Mouse (Mus musculus) heart, postnatal 0 days (tissue): Measurements from ENCODE around the gene Rnf144b. TPM values are rescaled to one million over a fixed set of nuclear protein-coding genes. Genes with fewer than 3 reads are reported as not detected.

Experiments used
- ATAC-seq: fragments of 200-750 bp; cut with Nextera tagmentation; 2 replicates; pipeline ENCODE4 v1.8.0; 2017; ENCODE audit warnings: low read depth, moderate number of reproducible peaks, moderate library complexity; ENCODE audit not compliant: insufficient read depth
- DNase-seq: peaks from one replicate; pipeline ENCODE4 v3.0.0-alpha.2; 2016; ENCODE audit warnings: low spot score
- H3K27ac ChIP-seq: fragments of 300-500 bp; sonication (generic); 2 replicates; pipeline ENCODE4 v1.5.1; 2014; ENCODE audit warnings: low read depth, mild to moderate bottlenecking
- H3K27me3 ChIP-seq: fragments of 300-500 bp; sonication (generic); 2 replicates; pipeline ENCODE4 v1.6.1; 2014; ENCODE audit warnings: low read length, mixed read lengths; ENCODE audit not compliant: control insufficient read depth, insufficient read depth
- H3K36me3 ChIP-seq: fragments of 300-500 bp; sonication (generic); replicated peaks from 2 replicates; pipeline ENCODE4 v1.6.1; 2014; ENCODE audit warnings: low read length, mixed read lengths; ENCODE audit not compliant: control insufficient read depth, insufficient read depth
- H3K4me1 ChIP-seq: fragments of 300-500 bp; sonication (generic); 2 replicates; pipeline ENCODE4 v1.6.1; 2014; ENCODE audit warnings: antibody characterized with exemption; ENCODE audit not compliant: control insufficient read depth, insufficient read depth
- H3K4me2 ChIP-seq: fragments of 300-500 bp; sonication (generic); 2 replicates; pipeline ENCODE4 v1.6.1; 2014; ENCODE audit warnings: low read depth, mild to moderate bottlenecking, low read length, moderate library complexity
- H3K4me3 ChIP-seq: fragments of 300-500 bp; sonication (generic); 2 replicates; pipeline ENCODE4 v1.5.1; 2014; ENCODE audit warnings: low read depth, low read length
- H3K9ac ChIP-seq: fragments of 300-500 bp; sonication (generic); replicated peaks from 2 replicates; pipeline ENCODE4 v1.6.1; 2014; ENCODE audit warnings: low read depth, low read length, mixed read lengths
- H3K9me3 ChIP-seq: fragments of 300-500 bp; sonication (generic); replicated peaks from 2 replicates; pipeline ENCODE4 v1.6.1; 2016; ENCODE audit warnings: low read length; ENCODE audit not compliant: control insufficient read depth
- CTCF ChIP-seq: IDR thresholded peaks from 2 replicates; pipeline ENCODE4 v1.5.1; 2016; ENCODE audit warnings: antibody characterized with exemption, control low read depth, low read depth
- EP300 ChIP-seq: IDR thresholded peaks from 2 replicates; pipeline ENCODE4 v1.6.1; 2016; ENCODE audit warnings: antibody characterized with exemption, low read depth
- WGBS: fragments of 180-500 bp; shearing (Covaris S2); extraction: QIAGEN DNeasy Blood & Tissue Kit; methylation state at CpG from one replicate; pipeline ENCODE4 v1.1.7; 2014; 5-methylcytosine and 5-hydroxymethylcytosine counted together
- polyA plus RNA-seq: library from polyadenylated mRNA; unstranded; fragments of >200 nt; fragmentation: Nextera tagmentation; extraction: Ambion mirVana; gene quantifications from 2 replicates; pipeline ENCODE4 v1.2.1, GENCODE M21; 2015
- total RNA-seq: library from RNA; depleted of rRNA; stranded (reverse); fragments of >200 nt; gene quantifications from 2 replicates; pipeline ENCODE4 v1.2.3, GENCODE M21; 2014; ENCODE audit warnings: low replicate concordance

The Rnf144b gene
- total and polyA plus RNA-seq, 2 experiments from 2014 or later: 2.1 to 6.3 TPM

DNA sequence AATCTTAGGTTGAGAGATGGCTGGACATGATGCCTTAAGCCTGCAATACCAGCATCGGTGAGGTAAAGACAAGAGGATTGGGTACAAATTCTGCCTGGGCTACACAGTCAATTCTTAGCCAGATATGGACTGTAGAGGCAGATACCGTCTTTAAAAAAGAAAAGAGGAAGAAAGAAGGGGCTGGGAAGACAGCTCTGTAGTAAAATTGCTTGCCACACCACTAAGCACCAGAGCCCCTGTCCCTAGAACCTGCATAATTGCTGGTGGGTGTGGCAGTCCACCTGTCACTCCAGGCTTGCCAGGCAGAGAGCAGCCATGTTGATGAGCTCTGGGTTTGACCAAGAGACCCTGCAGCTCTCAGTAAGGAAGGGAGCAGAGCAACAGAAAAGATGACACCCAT lies 42.8 kb downstream of the Rnf144b start:
- ATAC-seq (no peak), DNase-seq (no peak)
- no peak overlapping the region for H3K27ac ChIP-seq
- no peak overlapping the region for H3K4me3 ChIP-seq
- H3K4me2 ChIP-seq: no peak overlapping the region
- H3K9ac ChIP-seq: no peak overlapping the region
- WGBS: 83% methylated on average over 2 of the region's 2 CpGs
- H3K27me3 ChIP-seq: no peaks in the 10 kb centered on the region
- H3K36me3 ChIP-seq: no peaks in the 10 kb centered on the region
- H3K9me3 ChIP-seq: no peaks in the 10 kb centered on the region
- H3K4me1 ChIP-seq: no peaks in the 10 kb centered on the region
- TF ChIP-seq EP300: no peak
- no peak for TF ChIP-seq CTCF

DNA sequence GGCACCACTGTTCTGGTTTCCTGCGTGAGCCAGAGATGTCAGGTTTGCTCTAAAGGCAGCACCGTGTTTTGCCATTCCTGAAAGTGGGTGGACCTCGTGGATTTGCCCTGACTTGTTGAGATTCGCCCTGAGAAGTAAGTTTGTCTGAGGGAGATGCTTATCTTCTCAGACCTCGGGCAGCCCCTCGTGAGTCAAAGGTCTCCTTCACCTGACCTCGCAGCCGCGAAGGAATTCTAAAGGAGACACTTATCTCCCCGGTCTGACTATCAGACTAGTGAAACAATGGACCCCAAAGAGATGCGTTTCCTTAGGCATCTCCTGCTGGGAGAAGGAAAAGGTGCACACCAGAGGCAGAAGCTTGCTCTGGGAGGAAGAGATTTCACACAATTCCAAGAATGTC lies 46.0 kb downstream of the Rnf144b start:
- Histone ChIP-seq H3K27ac (no peak overlapping the region), H3K4me1 (no peaks in the 10 kb centered on the region), H3K9me3 (no peaks in the 10 kb centered on the region), H3K9ac (no peak overlapping the region), H3K27me3 (no peaks in the 10 kb centered on the region), H3K36me3 (no peaks in the 10 kb centered on the region), H3K4me2 (no peak overlapping the region), H3K4me3 (no peak overlapping the region)
- ATAC-seq (no peak), DNase-seq (no peak)
- TF ChIP-seq EP300 (no peak), CTCF (no peak)
- 39% methylated on average over 11 of the region's 11 CpGs for WGBS

DNA sequence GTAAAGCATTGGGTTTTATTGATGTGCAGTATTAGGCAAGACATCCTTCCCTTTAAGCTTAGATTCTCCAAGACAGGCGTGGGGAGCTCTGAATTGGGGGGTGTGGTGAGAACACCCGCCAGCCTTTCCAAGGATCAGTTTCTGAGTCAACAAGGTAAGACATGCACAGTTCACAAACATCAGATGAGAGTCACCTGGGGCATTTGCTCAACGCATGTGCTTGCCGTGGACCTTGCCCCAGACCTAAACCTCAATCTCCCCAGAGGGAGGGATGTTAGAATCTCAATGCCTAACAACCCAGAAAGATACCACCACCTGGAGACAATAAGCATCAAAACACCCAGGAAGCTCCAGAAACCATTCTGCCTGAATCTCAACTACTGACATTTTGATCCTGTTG lies 47.6 kb downstream of the Rnf144b start:
- WGBS: 81% methylated on average over 4 of the region's 4 CpGs
- no peak overlapping the region for H3K4me2 ChIP-seq
- no peaks in the 10 kb centered on the region for H3K27me3 ChIP-seq
- no peaks in the 10 kb centered on the region for H3K9me3 ChIP-seq
- no peak overlapping the region for H3K4me3 ChIP-seq
- no peaks in the 10 kb centered on the region for H3K4me1 ChIP-seq
- H3K27ac ChIP-seq: no peak overlapping the region
- no peak for TF ChIP-seq CTCF
- no peak for TF ChIP-seq EP300
- DNase-seq (no peak), ATAC-seq (no peak)
- H3K9ac ChIP-seq: no peak overlapping the region
- no peaks in the 10 kb centered on the region for H3K36me3 ChIP-seq

DNA sequence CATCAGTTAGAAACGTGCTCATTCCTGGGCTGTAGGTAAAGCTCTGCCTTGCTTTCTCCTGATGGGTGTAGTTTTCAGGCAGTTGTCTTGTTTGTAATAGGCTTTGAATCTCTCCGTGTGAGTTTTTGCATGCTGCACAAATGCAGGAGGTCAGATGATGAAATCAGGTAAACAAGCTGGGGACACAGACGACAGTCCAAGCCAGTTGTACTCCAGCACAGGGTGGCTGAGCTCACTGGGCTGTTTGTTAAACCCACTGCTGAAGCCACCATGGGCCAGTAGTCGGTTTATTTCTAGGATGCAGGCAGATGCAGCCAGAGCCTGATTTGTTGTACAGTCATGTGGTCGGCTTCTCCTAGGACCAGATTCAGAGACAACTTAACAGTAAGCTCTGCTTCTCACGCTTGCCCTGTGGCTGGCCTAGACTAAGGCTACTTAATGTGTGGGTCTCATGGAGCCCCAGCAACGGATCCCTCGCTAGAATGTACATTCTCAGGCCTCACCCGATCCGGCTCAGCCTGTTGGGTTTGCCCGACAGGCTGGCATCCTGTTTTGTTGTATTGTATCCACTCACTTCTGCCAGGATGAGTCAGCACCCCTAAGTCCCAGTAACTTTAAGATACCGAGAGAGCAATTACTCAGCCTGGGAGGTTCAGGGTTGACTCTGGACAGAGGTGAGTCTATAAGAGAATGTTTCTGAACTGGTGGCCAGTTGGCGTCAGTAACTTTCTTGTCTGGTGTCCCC lies 48.5 kb downstream of the Rnf144b start:
- Histone ChIP-seq H3K4me2 (no peak overlapping the region), H3K36me3 (no peaks in the 10 kb centered on the region), H3K27ac (no peak overlapping the region), H3K9ac (no peak overlapping the region), H3K4me1 (peaks cover 3% of the 10 kb centered on the region; the same call in 1 of the 2 replicates), H3K4me3 (no peak overlapping the region), H3K9me3 (no peaks in the 10 kb centered on the region), H3K27me3 (no peaks in the 10 kb centered on the region)
- WGBS: 67% methylated on average over 13 of the region's 13 CpGs
- TF ChIP-seq EP300 (no peak), CTCF (no peak)
- DNase-seq (no peak), ATAC-seq (no peak)

DNA sequence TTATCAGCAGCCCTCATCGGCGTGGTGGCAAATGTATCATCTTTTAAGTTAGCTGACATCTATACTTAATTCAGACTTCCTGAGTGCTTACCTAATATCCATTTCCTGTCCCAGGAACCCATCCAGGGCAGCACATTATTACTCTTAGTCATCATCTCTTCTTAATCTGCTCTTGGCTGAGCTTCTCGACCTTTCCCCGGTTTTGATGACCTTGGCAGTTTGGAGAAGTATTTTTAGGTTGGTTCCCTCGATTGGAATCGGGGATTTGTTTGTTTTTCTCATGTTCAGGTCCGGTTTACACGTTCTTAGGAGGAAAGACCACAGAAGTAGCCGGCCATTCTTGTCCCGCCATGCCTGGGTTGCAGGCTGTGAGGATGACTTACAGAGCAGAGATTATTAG lies 50.4 kb downstream of the Rnf144b start:
- ATAC-seq (no peak), DNase-seq (no peak)
- Histone ChIP-seq H3K4me2 (no peak overlapping the region), H3K9ac (no peak overlapping the region), H3K4me1 (peaks cover 7% of the 10 kb centered on the region; the same call in 1 of the 2 replicates), H3K36me3 (no peaks in the 10 kb centered on the region), H3K4me3 (no peak overlapping the region), H3K27me3 (no peaks in the 10 kb centered on the region), H3K27ac (no peak overlapping the region), H3K9me3 (no peaks in the 10 kb centered on the region)
- 65% methylated on average over 10 of the region's 10 CpGs for WGBS
- no peak for TF ChIP-seq CTCF
- TF ChIP-seq EP300: no peak

DNA sequence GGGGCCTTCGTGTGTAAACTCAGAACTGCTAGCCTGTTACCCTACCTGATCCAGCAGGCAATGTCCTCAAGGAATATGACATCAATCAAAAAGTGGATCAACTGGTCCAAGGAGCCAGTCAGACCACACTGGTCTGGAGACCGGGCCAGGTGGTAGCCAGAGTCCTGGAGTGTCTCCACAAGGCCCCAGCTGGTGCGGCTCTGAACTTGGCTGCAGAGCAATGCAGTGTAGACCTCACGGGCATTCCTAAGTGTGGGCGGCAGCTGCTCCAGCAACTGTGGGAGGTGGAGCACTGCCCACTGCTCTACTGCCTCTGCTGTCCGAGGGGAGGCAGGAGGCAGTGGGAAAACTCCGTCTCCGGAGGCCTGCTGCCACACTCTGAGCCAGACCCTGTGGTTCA lies 55.7 kb downstream of the Rnf144b start:
- Histone ChIP-seq H3K9me3 (no peaks in the 10 kb centered on the region), H3K36me3 (no peaks in the 10 kb centered on the region), H3K4me2 (no peak overlapping the region), H3K4me1 (peaks cover 7% of the 10 kb centered on the region; the same call in 1 of the 2 replicates), H3K27me3 (no peaks in the 10 kb centered on the region), H3K9ac (no peak overlapping the region), H3K27ac (no peak overlapping the region), H3K4me3 (no peak overlapping the region)
- DNase-seq (no peak), ATAC-seq (no peak)
- TF ChIP-seq EP300 (no peak), CTCF (no peak)
- 65% methylated on average over 8 of the region's 8 CpGs for WGBS
